Mouse (Mus musculus) urinary bladder, adult 18-20 months (tissue): ENCODE results near the gene Gm21976.

Experiments
- DNase-seq, 2 experiments: peaks; one replicate each; pipeline ENCODE4 v3.0.0; 2022; ENCODE audit warnings: low spot score in 2 of 2, mixed read lengths in 2 of 2

The Gm21976 gene

GRCm38 (mm10) chr13:98297883-98298482 lies 18.3 kb downstream of the Gm21976 start:
- no peak for DNase-seq

- peak; percentile 45 to 65 for DNase-seq
These were observed 19.4 kb downstream of the Gm21976 start for GRCm38 (mm10) chr13:98298833-98299758.

GRCm38 (mm10) chr13:98305257-98305656 lies 25.6 kb downstream of the Gm21976 start:
- no peak for DNase-seq

- no peak for DNase-seq
These were observed 26.7 kb downstream of the Gm21976 start for GRCm38 (mm10) chr13:98306393-98306792.

- DNase-seq, result no peak
These were observed 27.3 kb downstream of the Gm21976 start for GRCm38 (mm10) chr13:98306852-98307475.

- no peak for DNase-seq
These were observed 28.3 kb downstream of the Gm21976 start for GRCm38 (mm10) chr13:98308004-98308403.

- no peak for DNase-seq
These were observed 29.0 kb downstream of the Gm21976 start for GRCm38 (mm10) chr13:98308724-98309123.

GRCm38 (mm10) chr13:98311597-98311996 lies 31.9 kb downstream of the Gm21976 start:
- DNase-seq, result no peak

- no peak for DNase-seq
These were observed 33.9 kb downstream of the Gm21976 start for GRCm38 (mm10) chr13:98313631-98314030.

GRCm38 (mm10) chr13:98315124-98315523 lies 35.4 kb downstream of the Gm21976 start:
- DNase-seq, result no peak

- no peak for DNase-seq
These were observed 36.4 kb downstream of the Gm21976 start for GRCm38 (mm10) chr13:98316140-98316479.

GRCm38 (mm10) chr13:98316480-98317245 lies 37.0 kb downstream of the Gm21976 start, which contains the start of gene Btf3:
TSS of gene Btf3 (minus strand) at chr13:98317006.
- DNase-seq, result peak; percentile 85 to 87

GRCm38 (mm10) chr13:98317246-98317677 lies 37.6 kb downstream of the Gm21976 start:
- DNase-seq, result no peak

GRCm38 (mm10) chr13:98317911-98318310 lies 38.2 kb downstream of the Gm21976 start:
- DNase-seq, result no peak

GRCm38 (mm10) chr13:98325034-98325433 lies 45.3 kb downstream of the Gm21976 start:
- DNase-seq, result no peak

GRCm38 (mm10) chr13:98332106-98332505 lies 52.4 kb downstream of the Gm21976 start:
- no peak for DNase-seq

GRCm38 (mm10) chr13:98336205-98336604 lies 56.5 kb downstream of the Gm21976 start:
- no peak for DNase-seq

GRCm38 (mm10) chr13:98340506-98340905 lies 60.8 kb downstream of the Gm21976 start:
- DNase-seq, result no peak

GRCm38 (mm10) chr13:98349491-98349890 lies 69.8 kb downstream of the Gm21976 start:
- no peak for DNase-seq

GRCm38 (mm10) chr13:98351527-98351926 lies 71.8 kb downstream of the Gm21976 start:
- no peak for DNase-seq

- DNase-seq, result no peak
These were observed 72.8 kb downstream of the Gm21976 start for GRCm38 (mm10) chr13:98352381-98352975.
